Mouse (Mus musculus) right cerebral cortex, adult 18-20 months (tissue): ENCODE data around the gene Snx6.
"Not testable (repeated sequence)": the region's sequence is repeated elsewhere in the genome, so short reads cannot be mapped to it uniquely, and the experiment has no call there.

Experiments
- DNase-seq: peaks from one replicate; pipeline ENCODE4 v3.0.0; 2022; ENCODE audit warnings: mixed read lengths

The Snx6 gene

DNA sequence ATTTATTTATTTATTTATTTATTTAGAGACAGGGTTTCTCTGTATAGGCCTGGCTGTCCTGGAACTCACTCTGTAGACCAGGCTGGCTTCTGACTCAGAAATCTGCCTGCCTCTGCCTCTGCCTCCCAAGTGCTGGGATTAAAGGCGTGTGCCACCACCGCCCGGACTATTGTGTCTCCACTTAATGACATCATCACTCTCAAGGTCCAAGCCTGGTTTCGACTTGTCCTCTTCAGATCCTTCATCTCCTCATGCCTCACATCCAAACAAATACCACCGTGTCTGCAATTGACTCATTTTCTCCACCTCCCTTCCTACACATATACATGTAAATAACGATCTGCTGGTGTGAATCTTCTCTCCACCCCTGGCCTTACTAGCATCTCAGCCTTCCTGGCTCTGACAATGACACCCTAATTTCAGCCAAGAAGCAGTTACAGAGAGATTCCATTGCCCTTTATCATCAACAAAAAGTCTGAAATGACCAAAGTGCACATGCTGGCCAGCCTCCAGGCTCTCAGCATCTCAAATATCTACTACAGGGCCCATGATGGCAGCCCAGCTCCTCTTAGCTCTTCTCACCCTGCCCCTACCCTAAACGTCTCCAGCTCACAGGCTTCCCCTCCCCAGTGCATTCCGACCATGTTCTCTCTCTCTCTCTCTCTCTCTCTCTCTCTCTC, 1.2 kb upstream of the Snx6 start:
- no peak for DNase-seq

DNA sequence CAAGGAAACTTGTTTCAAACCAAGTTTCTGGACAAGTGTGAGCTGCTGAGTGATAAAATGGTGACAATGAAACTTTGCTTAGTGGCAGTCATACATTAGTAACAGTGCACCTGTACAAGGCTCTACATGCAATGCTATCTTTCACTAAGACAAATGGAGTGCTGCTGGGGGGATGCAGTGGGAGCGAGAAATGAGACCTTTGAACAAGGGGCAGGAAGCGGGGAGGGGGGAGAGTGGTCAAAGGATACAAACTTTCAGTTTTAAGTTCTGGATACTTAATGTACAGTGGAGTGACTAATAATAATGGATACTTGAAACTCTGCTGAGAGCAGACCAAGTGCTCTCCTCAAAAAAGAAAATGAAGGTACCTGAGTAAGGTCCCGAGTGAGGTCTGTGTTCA, 1.1 kb downstream of the Snx6 start:
- no peak for DNase-seq

DNA sequence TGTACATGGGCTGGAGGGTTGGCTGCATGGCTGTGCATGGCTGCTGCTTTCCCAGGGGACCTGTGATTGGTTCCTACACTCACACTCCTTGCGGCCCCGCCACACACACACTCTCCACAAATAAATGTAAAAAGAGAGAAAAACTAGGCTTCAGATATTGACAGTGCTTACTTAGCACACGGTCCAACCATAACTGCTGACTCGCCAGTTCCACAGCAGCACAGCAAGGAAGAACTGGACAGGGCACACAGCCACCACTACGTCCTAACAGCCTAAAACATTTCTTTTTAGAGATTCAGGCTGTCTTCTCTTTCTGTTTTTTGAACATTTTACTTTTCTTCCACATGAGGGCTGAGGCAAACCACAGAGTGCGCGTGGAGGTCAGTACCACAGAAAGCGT, 4.0 kb downstream of the Snx6 start:
- no peak for DNase-seq

DNA sequence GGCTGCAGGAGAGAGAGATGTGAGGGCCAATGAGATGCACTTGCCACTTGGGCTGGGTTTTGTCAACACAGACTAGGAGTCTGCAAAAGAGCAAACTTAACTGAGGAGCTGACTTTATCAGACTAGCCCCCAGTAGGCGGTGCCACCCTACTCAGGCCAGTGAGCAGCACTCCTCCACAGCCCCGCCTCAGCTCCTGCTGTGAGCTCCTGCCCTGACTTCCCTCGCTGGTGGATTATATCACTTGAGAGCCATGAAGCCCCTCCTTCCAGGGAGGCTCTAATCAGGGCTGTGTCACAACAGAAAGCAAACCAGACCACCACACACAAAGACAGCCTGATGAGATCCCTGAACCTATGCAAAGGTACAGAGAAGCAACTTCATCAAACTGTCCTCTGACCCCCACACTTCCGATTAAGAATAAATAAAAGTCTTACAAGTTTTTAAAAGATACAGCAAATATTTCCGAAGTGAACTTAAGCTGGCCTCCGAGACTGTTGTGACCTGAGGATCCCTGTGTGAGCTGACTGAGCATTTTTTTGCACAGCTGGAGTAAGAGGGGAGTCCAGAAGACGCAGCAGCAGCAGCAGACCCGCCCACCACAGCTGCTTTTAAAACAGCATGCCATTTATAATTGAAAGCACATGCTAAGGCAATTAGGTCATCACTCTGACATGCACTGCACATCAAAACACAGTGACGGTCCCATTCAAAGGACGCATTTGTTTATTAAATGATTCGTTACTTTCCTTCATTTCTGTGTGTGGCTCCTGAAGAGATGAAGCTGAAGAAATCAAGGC, 6.0 kb downstream of the Snx6 start:
- no peak for DNase-seq

DNA sequence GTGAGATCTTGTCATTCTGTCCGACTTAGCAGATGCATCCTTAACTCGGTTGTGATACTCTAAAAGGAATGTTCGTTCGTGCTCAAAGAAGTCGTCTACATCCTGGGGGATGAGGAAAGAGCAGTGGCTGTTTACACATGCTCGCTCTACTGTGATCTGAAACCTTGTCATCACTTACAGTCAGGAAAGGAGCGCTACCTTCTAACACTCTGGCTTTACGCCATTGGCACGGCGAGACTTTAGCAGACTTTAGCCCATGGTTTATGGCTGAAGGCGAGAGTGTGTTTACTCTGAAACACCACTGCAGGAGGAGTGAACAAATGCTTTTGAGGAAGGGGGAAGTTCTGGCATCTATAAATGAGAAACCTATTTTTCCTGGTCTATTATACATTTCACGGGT, 31.9 kb downstream of the Snx6 start:
- no peak for DNase-seq

DNA sequence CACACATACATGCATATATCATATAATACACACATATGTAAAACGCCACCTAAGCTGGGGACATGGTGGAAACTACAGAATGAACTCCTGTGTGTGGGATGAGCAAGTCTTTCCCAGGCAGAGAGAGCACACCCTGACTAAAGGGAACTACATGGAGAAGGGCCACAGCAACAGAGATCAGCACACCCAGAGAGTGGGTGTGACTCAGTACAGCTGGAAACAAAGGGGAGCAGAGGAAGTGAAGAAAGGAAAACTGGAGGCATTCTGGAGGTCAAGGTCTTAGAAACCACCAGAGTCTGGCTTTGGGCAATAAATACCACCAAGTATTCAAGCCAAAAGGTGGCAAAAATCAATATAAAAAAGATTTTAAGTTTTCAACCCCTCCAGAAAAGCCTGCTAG, 34.8 kb downstream of the Snx6 start:
- no peak for DNase-seq

DNA sequence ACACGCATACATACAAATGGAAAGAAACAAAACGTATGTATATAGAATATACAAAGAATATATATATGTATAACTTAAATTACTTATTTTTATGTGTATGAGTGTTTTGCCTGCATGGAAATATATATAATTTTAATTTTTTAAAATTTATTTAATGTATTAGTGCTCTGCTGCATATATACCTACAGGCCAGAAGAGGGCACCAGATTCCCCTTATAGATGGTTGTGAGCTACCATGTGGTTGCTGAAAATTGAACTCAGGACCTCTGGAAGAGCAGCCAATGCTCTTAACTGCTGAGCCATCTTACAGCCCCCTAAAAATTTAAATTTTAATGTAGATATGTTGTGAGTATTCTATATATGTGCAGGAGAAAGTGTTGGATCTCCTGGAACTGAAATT, 36.7 kb downstream of the Snx6 start:
- no peak for DNase-seq

DNA sequence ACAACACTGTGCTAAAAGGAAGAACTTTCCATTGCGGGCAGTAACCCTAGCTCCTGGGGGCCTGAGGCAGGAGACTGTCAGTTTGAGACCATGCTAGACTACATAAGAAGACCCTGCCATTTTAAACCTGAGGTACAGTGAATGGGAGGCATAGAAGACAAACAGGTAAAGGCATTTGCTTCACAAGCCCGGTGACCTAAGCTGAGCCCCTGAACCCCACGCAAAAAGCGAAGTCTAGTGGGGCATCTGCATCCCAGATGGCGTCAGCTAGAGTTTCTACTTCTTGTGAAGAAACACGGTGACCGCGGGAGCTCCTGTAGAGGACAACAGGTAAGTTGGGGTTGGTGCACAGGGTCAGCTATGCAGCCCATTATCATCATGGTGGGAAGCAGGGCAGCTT, 46.9 kb downstream of the Snx6 start:
- no peak for DNase-seq

DNA sequence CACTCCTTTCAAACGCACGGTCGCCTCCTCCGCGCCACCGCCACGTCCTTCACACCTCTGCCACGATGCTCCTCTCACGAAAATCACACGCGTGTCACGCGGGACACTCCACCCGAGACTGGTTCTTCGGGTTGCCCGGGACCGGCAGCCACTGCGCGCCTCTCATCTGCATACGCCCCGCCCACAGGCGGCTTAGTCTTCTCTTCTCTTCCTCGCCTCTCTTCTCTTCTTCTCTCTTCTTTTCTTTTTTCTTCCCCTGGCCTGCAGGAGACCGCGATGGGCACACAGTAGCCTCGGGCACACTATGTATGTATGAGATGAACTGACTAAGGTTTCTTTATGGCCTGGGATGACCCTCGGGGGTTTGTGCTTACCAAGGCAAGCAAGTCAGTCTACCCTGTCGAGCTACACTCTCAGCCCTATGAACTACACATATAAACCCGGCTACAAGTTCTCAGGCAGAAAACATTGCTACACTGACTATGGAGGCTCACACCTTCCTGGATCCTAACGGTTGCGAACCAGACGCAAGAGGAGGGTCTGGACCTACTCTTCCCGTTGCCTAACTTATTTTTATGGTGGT, 56.8 kb downstream of the Snx6 start:
- not testable (repeated sequence) for DNase-seq

DNA sequence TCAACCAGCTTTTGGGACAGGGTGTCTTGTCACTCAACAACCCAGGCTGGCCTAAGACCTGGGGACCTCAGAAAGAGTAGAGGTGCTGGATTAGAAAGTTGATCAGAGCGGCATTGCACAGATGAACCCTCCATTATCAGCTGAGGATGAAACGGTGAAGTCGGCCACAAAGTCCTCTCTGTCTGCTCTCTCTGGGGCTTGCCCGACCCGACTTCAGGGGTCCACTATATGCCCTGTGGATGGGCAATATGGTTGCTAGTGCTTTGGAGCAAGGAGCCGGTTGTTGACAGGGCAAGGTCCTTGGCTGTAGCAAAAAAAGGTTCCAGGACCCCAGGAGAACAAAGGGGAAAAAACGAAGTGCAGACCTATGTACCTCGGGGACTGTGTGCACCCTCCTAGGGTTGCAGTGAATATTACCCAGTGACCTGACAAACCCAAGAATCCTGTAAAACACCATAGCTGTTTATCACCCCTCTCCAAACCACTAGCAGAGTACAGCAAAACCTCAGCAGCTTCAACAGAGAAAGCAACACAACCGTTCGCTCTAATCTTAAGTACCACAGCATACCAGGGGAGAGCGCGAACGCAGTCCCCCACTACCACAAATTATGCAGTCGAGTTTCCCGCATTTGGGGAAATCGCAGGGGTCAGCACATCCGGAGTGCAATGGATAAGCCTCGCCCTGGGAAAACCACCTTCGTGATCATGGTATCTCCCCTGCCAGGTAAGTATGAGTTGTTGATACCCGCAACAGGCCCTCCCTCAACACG, 57.4 kb downstream of the Snx6 start:
- not testable (repeated sequence) for DNase-seq

DNA sequence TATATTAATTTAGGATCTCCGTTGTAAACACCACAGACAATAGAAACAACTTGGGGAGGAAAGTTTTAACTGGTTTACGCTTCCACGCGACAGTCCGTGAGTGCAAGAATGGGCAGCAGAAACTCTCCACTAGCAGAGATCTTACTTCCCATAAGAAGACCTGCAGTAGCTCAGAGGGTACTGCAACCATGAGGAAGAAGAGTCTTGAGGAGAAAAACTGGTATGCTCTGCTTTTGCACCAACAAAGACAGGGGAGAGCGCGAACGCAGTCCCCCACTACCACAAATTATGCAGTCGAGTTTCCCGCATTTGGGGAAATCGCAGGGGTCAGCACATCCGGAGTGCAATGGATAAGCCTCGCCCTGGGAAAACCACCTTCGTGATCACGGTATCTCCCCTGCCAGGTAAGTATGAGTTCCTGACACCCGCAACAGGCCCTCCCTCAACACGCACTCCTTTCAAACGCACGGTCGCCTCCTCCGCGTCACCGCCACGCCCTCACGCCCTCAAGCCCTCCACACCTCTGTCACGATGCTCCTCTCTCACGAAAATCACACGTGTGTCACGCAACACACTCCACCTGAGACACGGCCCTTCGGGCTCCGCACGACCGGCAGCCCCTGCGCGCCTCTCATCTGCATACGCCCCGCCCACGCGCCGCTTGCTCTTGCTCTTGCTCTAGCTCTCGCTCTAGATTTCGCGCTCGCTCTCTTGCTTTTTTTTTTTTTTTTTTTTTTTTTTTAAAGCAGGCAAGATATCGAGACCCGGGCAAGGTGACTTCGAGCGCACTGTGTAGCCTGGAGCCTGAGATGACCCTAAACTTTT, 61.0 kb downstream of the Snx6 start:
- not testable (repeated sequence) for DNase-seq

DNA sequence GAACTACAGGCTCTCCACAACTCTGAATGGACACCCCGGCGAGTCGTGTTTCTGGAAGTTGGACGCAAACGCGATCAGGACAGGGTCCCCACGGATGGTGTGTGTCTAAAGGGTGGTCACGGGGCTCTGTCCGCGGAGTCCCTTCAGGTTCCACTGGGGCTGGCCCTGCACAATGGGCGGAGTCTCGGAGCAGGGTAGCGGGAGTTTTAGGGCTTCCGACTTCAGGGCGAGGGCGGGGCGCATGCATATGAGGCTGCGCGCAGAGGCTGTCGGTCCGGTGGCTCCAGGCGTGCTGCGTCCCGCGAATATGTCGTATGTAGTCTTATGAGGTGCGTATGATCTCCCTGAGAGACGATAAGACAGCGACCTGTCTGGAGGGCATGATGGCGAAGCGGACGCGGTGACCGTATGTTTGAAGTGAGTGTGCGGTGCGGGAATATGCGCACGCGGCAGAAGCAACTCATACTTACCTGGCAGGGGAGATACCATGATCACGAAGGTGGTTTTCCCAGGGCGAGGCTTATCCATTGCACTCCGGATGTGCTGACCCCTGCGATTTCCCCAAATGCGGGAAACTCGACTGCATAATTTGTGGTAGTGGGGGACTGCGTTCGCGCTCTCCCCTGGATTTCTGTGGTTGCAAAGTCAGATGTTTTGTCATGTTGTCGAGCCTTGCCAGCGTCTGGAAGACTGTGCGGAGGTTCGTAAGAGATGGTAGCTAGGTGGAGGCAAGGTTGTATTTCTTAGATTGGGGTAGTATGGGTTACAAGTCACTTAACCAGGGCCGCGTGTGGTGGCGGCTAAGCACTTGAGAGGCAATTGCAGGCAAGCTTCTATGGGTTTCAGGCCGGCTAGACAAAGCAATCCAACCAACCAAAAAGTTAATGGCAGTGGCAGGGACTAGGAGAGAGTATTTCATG, 66.1 kb downstream of the Snx6 start:
- not testable (repeated sequence) for DNase-seq

DNA sequence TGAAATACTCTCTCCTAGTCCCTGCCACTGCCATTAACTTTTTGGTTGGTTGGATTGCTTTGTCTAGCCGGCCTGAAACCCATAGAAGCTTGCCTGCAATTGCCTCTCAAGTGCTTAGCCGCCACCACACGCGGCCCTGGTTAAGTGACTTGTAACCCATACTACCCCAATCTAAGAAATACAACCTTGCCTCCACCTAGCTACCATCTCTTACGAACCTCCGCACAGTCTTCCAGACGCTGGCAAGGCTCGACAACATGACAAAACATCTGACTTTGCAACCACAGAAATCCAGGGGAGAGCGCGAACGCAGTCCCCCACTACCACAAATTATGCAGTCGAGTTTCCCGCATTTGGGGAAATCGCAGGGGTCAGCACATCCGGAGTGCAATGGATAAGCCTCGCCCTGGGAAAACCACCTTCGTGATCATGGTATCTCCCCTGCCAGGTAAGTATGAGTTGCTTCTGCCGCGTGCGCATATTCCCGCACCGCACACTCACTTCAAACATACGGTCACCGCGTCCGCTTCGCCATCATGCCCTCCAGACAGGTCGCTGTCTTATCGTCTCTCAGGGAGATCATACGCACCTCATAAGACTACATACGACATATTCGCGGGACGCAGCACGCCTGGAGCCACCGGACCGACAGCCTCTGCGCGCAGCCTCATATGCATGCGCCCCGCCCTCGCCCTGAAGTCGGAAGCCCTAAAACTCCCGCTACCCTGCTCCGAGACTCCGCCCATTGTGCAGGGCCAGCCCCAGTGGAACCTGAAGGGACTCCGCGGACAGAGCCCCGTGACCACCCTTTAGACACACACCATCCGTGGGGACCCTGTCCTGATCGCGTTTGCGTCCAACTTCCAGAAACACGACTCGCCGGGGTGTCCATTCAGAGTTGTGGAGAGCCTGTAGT, 76.4 kb downstream of the Snx6 start:
- not testable (repeated sequence) for DNase-seq

DNA sequence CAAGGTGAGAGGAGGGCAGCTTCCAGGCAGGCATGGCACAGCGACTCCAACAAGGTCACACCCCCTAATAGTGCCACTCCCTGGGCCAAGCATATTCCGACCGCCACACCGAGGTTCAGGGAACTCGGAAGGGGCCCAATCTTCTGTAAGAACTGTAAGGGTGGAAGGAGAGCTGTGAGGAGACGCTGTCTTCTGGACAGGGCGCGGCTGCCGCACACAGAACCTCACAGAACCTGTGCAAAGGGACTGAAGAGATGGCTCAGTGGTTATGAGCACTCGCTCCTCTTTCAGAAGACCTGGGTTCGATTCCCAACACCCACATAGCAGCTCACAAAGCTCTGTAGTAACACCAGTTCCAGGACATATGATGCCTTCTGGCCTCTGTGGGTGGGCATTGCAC, 78.0 kb downstream of the Snx6 start:
- DNase-seq, result not testable (repeated sequence)

DNA sequence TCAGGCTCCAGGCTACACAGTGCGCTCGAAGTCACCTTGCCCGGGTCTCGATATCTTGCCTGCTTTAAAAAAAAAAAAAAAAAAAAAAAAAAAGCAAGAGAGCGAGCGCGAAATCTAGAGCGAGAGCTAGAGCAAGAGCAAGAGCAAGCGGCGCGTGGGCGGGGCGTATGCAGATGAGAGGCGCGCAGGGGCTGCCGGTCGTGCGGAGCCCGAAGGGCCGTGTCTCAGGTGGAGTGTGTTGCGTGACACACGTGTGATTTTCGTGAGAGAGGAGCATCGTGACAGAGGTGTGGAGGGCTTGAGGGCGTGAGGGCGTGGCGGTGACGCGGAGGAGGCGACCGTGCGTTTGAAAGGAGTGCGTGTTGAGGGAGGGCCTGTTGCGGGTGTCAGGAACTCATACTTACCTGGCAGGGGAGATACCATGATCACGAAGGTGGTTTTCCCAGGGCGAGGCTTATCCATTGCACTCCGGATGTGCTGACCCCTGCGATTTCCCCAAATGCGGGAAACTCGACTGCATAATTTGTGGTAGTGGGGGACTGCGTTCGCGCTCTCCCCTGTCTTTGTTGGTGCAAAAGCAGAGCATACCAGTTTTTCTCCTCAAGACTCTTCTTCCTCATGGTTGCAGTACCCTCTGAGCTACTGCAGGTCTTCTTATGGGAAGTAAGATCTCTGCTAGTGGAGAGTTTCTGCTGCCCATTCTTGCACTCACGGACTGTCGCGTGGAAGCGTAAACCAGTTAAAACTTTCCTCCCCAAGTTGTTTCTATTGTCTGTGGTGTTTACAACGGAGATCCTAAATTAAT, 81.5 kb downstream of the Snx6 start:
- peak; percentile 69 for DNase-seq

DNA sequence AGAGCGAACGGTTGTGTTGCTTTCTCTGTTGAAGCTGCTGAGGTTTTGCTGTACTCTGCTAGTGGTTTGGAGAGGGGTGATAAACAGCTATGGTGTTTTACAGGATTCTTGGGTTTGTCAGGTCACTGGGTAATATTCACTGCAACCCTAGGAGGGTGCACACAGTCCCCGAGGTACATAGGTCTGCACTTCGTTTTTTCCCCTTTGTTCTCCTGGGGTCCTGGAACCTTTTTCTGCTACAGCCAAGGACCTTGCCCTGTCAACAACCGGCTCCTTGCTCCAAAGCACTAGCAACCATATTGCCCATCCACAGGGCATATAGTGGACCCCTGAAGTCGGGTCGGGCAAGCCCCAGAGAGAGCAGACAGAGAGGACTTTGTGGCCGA, 85.0 kb downstream of the Snx6 start:
- not testable (repeated sequence) for DNase-seq

DNA sequence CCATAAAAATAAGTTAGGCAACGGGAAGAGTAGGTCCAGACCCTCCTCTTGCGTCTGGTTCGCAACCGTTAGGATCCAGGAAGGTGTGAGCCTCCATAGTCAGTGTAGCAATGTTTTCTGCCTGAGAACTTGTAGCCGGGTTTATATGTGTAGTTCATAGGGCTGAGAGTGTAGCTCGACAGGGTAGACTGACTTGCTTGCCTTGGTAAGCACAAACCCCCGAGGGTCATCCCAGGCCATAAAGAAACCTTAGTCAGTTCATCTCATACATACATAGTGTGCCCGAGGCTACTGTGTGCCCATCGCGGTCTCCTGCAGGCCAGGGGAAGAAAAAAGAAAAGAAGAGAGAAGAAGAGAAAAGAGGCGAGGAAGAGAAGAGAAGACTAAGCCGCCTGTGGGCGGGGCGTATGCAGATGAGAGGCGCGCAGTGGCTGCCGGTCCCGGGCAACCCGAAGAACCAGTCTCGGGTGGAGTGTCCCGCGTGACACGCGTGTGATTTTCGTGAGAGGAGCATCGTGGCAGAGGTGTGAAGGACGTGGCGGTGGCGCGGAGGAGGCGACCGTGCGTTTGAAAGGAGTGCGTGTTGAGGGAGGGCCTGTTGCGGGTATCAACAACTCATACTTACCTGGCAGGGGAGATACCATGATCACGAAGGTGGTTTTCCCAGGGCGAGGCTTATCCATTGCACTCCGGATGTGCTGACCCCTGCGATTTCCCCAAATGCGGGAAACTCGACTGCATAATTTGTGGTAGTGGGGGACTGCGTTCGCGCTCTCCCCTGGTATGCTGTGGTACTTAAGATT, 85.6 kb downstream of the Snx6 start:
- not testable (repeated sequence) for DNase-seq

DNA sequence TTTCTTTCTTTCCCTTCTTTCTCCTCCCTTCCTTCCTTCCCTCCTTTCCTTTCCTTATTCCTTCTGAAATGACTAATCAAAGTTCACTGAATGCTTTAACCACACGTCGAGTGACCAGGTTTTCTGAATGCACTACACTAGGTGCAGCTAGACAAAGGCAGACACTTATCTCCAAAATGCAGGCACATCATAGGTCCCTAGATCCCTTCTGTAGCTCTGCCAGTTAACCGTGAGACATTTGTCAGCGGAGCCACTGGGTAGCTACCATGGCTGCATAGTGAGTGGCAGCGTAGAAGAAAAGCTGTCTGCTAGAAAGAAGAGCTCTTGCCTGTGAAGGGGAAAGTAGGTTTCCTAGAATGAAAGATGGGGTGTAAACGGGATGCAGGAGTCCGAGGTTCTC, 96.1 kb downstream of the Snx6 start:
- DNase-seq, result no peak
